Mouse (Mus musculus) cerebellum, postnatal 10 days (tissue): ENCODE data around the gene Tmem125.
"Not testable (repeated sequence)": the region's sequence is repeated elsewhere in the genome, so short reads cannot be mapped to it uniquely, and the experiment has no call there.

ENCODE experiments used
- DNase-seq, 2 experiments: peaks; one replicate each; pipeline ENCODE4 v3.0.0; 2021; ENCODE audit warnings: mixed read lengths in 2 of 2

Tmem125 gene

DNA sequence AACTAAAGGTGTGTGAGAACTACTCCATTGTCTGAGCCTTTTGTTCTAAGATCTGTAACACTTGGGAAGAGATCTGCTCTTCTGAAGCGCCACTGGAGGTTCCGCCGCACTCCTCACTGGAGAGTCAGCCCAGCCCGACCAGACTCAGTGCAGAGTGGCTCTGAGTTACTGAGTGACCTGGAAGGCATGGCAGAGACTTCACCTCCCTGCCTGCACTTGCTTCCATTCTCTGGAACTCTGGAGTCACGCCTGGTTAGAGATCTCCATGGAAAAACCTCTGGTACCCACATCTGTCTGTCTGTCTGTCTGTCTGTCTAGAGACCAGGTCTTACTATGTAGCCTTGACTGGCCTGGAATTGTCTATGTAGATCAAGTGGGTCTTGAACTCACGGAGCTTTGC lies 8.2 kb downstream of the Tmem125 start:
- DNase-seq: no peak

DNA sequence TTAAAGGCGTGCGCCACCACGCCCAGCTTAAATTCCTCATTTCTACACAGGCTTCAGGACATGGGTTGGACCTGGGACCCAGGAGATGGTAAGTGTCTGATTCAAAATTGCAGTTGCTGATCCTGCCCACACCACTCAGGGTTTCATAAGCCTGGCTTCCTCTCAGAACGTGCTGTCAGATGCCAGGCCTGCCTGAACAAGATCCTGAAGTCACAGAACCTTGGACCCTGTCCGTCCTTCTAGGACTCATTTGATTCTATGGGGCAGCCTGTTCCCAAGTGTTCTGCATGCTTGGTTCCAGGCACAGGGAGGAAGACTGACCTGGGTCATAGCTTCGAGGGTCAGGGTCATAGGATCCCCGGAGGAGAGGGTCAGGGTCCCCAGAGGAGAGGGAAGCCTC lies 10.2 kb downstream of the Tmem125 start:
- DNase-seq: no peak

DNA sequence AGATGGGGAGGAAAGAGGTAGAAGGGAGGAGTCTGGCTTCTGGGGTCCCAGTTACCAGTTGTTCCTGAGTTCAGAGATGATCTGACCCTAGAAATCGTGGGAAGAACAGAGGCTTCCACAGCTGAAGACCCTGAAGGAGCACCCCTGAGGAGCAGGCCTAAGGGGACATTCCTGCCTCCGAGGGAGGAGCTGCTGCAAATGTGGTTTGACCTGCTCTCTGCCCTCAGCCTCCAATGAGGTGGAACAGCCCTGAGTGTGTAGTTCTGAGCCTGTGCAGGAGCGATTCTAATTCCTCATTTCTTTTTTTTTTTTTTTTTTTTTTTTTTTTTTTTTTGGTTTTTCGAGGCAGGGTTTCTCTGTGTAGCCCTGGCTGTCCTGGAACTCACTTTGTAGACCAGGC lies 10.7 kb downstream of the Tmem125 start:
- no peak for DNase-seq

DNA sequence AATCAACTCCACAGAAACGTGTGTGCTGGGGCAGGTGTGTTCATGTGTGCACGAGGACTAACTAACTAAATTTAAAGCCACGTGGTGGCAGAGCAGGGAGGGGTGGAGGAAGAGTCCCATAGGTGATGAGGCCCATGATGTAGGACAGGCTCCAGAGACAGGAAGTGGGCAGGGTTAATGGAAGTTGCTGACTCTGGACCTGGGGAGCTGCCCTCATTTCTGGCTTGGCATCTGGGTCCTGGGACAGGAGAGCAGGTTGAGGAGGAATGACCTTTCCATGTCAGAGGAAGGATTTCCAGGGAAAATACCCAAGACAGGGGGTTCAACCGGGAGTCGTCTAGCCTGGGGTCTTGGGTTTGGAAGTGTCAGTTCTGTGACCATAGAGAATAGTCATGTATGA lies 11.2 kb downstream of the Tmem125 start:
- no peak for DNase-seq

DNA sequence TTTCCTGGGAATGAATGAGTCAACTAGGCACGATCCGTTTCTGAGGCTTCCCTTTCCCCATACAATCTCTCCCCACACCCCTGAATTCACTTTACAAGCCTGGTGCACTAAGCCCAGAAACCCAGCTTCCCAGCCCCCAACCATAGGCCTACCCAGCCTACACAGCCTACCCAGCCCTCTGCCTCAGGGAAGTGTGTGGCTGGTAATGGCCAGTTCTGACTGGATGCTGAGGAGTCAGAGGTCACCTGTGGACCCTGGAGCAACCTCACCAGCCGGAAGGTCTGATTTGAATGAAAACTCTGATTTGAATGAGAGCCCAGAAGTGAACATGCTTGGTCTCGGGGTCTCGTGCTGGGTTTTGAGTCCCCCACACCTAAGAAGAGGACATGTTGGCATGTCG lies 16.1 kb downstream of the Tmem125 start:
- no peak for DNase-seq

DNA sequence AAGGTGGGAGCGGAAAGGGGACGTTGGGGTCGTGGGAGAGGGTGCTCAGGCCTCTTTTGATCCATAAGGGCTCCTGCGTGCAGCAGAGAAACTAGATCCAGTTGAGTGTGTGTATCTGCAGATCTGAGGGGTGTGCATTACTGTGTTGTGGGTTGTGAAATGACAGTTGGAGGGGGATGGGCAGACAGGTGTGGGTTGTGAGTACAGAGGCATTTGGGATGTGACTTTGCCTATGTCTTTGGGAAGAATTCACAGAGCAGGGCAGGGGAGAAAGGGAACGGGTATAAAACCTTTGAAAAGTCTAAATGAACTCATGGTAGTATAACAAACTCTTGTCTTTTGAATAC lies 16.5 kb downstream of the Tmem125 start:
- no peak for DNase-seq

DNA sequence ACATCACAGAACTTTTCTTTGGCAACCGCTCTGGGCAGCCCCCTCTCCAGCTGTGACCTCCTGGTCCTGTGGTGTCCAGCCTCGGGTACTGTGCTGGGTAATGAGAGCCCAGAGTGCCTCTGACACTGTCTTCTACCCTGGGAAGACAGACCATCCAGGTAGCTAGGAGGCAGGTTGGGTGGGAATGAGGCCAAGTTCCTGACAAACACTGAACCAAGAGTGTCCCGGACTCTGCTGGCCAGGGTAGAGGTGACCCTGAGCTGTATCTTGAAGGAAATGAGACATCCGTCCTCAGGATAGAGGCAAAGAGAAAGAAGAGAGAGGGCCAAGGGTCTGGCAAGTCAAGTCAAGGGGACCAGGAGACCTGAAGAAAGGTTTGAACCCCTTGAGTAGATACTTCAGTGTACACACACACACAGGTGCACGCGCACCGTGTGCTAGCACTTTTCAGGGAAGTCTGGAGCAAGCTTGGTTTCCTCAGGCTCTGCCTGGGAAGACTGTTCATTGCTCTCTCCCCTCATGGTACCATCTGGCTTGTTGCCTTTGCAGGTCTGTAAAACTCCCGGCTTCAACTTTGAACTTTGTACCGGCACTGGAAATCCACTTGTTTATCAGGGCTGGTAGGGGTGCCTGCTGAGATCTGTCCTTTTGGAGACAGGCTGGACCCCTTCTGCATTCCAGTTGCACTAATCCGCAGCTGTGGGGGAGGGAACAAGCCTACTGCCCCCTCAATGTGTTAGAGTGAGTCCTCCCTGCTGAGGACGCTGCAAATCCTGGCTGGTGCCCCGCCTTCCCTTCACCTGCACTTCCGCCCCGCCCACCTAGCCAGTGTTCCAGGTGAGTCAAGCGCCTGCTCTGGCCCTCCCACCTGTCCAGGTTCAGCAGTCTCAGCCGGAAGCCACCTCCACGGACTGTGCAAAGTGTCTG lies 17.2 kb downstream of the Tmem125 start, which contains the start of gene 2610528J11Rik:
TSS of gene 2610528J11Rik (plus strand) at position 592 of the 927 bp plus-strand sequence.
- DNase-seq: no peak

DNA sequence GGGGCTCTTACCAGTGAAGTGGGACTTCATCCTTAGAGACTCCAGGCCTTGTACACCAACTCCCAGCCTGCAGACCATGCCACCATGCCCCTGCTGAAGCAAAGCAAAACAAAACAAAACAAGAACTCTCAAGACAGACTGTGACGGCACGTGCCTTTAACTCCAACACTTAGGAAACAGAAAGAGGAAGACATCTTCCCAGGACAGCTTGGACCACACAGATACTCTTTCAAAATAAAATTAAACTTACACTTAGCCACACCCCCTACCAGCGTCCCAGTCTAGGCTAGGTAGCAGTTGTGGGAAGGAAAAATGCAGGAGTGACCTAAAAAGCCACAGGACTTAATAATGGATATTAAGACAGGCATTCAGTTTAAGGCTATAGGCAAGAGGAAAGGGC lies 18.1 kb downstream of the Tmem125 start:
- no peak for DNase-seq

DNA sequence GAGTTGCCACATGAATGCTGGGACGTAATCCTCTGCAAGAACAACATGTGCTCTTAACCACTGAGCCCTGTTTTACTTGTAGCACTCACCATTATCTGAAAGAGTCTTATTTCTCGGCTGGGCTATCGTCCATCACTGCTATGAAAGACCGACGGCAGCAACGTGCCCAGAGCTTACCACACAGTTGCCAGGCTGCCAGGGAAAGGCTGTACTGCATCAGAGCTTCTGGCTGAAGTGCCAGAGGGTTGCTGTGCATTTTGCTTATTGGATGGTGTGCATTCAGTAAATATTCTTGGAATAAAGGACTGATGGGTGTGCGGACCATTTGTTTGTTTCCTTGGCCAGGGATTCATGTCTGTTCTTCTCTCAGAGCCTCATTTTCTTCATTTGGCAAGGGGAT lies 19.9 kb downstream of the Tmem125 start:
- no peak for DNase-seq

DNA sequence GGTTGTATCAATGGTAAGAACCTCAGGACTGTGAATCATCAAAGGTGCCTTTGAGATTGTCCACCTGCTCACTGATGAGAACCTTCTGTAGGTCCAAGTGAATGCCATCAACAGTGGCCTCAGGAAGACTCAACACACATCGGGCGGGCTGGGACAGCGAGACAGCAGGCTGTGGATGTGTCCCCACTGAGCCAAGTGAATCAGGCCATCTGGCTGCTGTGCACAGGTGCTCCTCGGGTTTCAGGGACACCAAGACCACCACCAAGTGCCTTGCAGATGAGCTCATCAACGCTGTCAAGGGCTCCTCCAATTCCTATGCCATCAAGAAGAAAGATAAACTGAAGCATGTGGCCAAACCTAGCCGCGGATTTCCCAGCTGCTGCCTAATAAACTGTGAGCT lies 21.6 kb downstream of the Tmem125 start:
- no peak for DNase-seq

DNA sequence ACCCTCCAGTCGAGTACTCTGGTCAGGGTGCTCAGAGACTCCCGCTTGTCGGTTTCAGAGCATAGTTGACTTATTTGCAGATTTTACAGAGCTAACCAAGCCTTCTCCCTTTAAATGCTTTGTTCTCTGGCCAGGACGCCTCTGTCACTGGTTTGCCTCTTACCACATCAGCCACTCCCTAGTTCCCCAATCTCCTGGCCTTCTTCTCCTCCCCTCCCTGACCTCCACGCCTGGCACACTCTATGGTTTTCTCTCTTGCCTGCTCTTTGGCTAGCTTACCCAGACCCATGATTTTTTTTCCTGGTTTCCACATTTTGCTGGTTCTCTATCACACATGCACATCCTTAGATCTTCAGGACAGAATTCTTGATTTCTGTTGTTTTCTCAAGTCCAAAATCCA lies 25.6 kb downstream of the Tmem125 start:
- no peak for DNase-seq

DNA sequence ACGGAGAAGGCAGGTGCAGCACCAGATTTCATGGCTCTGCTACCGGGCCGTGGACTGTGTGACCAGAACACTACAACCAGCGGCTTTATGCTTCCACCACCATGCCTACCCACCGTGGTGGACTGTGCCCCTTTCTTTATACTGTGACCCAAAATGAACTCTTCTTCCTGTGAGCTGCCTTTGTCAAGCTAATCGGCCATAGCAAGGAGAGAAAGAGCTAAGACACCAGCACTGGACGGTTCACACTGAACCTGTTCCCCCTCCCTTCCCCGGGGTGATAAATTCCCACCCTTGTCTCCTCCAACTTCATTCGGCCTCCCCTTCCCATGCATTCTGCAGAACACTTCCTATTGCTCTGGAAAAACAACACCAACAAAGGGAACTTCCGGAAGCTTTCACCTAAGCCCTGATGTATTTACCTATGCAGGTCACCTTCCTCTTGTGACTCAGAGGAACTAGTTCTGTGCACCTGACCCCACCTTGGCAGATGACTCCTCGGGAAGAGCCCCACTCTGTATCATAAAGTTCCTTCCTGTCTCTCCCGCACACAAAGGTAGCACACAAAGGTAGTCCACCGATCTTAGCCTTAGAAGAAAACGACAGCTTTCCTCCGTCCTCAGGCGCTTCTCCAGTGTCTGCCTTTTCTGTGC lies 26.2 kb downstream of the Tmem125 start:
- DNase-seq: no peak

DNA sequence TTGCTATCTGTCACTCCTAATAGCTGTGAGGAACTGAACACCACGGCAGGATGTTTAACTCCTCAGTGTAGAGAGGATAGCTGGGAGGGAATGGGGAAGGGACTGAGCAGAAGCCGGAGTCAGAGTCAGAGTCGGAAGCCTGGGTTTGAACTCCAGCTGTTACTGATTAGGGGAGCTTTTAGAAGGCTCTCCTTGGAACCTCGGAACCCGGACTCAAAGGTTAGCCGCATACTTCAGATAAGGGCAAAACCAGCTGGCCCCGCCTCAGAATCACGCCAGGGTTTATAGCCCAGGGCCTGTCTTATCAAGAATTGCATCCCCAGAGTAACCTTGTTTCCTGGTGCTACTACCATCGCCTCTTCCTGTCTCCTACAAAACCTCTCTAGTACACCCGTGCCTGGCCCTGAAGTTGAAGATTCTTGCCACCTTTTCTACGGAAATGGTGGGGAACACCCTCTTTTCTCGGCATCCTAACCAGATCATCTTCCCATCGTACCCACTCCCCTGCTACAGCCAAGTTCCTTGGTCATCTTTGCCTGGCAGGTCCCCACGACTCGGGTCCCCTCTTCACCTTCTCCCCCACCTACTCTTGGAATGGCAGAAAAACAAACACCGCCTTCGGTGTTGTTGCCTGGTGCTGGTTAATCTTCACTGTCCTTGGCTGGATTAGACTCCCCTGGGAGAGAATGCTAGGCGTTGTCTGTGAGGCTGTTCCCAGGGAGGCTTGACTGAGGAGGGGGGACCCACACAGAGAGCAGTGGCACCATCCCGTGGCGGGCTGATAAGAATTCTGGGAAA lies 26.9 kb downstream of the Tmem125 start:
- DNase-seq: peak; percentile 10 to 12

DNA sequence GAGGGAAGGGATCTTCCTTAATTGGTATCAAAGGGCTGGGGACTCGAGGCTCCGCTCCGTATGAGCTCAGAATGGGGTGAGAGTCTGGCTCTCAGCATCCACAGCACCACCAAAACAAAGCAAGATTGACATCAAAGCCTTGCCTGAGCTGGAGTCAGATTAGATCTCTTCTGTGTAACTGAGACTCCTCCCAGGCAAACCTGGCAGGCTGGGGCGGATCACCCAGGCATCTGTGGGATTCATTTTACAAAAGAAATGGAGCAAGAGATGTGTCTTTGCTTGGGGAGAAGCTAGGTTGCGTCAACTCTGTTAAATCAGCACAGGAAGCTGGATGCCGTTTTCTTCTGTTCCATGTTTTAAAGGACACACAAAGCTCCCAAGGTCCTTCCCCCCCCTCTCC lies 34.8 kb downstream of the Tmem125 start:
- no peak for DNase-seq

DNA sequence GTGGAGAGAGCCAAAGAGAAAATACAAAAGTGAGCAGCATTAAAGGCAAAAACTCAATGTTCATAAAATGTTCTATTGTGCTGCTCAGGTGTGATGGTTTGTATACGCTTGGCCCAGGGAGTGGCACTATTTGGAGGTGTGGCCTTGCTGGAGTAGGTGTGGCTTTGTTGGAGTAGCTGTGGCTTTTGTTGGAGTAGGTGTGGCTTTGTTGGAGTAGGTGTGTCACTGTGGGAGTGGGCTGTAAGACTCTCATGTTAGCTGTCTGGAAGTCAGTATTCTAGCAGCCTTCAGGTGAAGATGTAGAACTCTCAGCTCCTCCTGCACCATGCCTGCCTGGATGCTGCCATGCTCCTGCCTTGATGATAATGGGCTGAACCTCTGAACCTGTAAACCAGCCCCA lies 36.7 kb downstream of the Tmem125 start:
- DNase-seq: not testable (repeated sequence)

DNA sequence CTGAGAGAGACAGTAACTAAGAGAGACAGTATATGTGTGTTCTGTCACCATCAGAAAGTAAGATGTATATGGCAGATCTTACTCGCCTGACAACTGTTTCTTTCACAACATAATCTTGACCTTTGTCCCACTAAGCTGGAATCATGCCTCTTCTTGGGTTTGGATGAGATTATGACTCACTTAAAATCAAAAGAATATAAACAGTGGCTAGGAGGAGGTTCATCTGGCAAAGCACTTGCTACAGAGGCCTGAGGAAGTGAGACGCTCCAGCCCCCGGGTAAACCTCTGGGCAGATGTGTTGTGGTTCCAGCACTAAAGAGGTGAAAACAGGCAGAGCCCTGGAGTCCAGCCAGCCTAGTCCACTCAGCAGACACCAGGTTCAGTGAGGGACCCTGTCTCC lies 38.3 kb downstream of the Tmem125 start:
- no peak for DNase-seq

DNA sequence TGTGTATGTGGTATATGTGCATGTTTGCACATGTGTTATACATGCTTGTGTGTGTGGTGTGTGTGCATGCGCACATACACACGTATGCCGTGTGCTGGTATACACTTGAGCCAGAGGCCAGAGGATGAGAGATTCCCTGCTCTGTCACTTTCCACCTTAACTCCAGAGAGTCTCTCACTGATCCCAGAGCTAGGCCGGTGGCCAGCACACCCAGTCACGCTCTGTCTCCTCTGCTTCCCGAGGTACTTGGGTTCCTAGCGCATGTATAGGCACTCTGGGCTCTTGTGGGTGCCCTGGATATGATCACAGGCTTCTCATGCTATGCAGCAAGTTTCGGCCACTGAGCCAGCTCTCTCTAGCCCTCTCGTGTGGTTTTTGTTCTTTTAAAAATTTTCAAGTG lies 43.1 kb downstream of the Tmem125 start:
- DNase-seq: no peak

DNA sequence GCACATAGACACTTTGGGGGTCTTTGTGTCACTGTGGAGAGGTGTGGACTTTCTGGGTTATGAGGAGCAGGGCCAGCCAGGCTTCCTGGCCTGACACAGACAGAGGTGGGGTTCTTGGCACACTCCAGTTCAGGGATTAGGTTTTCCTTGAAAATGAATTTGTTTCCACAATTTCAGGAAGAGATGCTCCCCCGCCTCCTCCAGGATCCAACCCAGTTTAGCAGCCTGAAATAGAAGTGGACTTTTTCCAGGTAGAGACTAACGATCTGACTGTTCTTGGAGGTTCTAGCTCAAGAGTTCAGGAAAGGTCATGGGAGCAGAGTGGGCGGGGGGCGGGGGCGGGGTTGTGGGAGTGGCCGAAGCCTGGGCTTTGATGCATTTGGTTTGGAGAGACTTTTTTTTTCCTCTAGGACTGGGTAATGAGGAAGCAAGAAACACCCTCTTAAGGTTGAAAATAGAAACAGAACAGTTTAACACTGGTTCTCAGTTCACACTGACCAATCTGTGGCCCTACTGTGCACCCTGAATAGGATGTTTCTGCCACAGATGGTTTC lies 43.6 kb downstream of the Tmem125 start:
- DNase-seq: no peak
